Mouse (Mus musculus): Measurements from ENCODE around the gene Art1. TPM values are rescaled to one million over a fixed set of nuclear protein-coding genes. Genes with fewer than 3 reads are reported as not detected.

Gene Art1
- polyA plus RNA-seq, 1 experiment from 2014 or later: 5.0 TPM

DNA sequence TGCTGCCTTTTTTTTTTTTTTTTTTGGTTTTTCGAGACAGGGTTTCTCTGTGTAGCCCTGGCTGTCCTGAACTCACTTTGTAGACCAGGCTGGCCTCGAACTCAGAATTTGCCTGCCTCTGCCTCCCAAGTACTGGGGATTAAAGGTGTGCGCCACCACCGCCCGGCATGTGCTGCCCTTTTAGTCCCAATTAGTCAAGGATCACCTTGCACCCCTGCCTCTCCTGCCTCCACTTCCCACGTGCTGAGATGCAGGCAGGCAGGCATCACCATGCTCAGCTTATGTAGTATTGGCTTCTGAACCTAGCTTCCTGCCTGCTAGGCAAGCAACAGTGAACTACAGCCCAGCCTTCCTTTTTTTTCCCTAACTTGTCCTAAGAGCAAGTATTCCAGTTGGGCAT, 15.8 kb downstream of the Art1 start:
- no peaks in the 10 kb centered on the region for H3K4me1 ChIP-seq (ENCODE audit: control insufficient read depth, insufficient read depth, low read length)
- WGBS: 73% methylated on average over 6 of the region's 6 CpGs
- H3K27ac ChIP-seq (ENCODE audit: low read length): no peak overlapping the region
- H3K9ac ChIP-seq (ENCODE audit: low read length): no peak overlapping the region
- H3K36me3 ChIP-seq (ENCODE audit: control insufficient read depth, insufficient read depth): peaks cover 31% of the 10 kb centered on the region
- no peaks in the 10 kb centered on the region for H3K9me3 ChIP-seq (replicated peaks; ENCODE audit: control insufficient read depth, low read length)
- H3K27me3 ChIP-seq (ENCODE audit: control insufficient read depth, insufficient read depth, low read length): no peaks in the 10 kb centered on the region
- ATAC-seq (replicated peaks; ENCODE audit: extremely low read depth, insufficient read depth, low FRiP score): no peak
- no peak overlapping the region for H3K4me2 ChIP-seq (ENCODE audit: low read depth, low read length)
- no peak overlapping the region for H3K4me3 ChIP-seq (ENCODE audit: low read length)

DNA sequence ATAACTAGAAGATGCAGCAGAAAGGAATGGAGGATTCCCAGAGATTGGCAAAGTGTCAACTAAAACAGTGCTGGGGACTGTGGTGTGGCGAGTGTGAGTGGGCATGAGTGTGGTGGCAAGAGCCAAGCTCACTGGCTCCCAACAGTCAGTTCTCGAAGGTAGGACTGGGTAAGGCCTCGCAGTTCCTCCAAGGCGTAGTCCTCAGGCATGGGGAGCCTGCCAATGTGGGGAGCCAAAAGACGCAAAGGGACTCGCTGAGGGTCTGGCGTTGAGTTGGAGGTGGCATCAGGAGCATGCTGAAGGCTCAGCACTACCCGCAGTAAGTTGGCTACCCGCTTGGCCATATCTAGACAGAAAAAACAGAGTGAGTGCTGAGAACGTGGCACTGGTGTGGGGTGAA, 18.8 kb downstream of the Art1 start:
- Histone ChIP-seq H3K4me3 (ENCODE audit: low read length) (no peak overlapping the region), H3K9me3 (replicated peaks; ENCODE audit: control insufficient read depth, low read length) (no peaks in the 10 kb centered on the region), H3K27me3 (ENCODE audit: control insufficient read depth, insufficient read depth, low read length) (no peaks in the 10 kb centered on the region), H3K4me2 (ENCODE audit: low read depth, low read length) (no peak overlapping the region), H3K36me3 (ENCODE audit: control insufficient read depth, insufficient read depth) (peaks cover 59% of the 10 kb centered on the region), H3K9ac (ENCODE audit: low read length) (no peak overlapping the region), H3K4me1 (ENCODE audit: control insufficient read depth, insufficient read depth, low read length) (no peaks in the 10 kb centered on the region), H3K27ac (ENCODE audit: low read length) (no peak overlapping the region)
- 92% methylated on average over 10 of the region's 10 CpGs for WGBS
- ATAC-seq (replicated peaks; ENCODE audit: extremely low read depth, insufficient read depth, low FRiP score): no peak

DNA sequence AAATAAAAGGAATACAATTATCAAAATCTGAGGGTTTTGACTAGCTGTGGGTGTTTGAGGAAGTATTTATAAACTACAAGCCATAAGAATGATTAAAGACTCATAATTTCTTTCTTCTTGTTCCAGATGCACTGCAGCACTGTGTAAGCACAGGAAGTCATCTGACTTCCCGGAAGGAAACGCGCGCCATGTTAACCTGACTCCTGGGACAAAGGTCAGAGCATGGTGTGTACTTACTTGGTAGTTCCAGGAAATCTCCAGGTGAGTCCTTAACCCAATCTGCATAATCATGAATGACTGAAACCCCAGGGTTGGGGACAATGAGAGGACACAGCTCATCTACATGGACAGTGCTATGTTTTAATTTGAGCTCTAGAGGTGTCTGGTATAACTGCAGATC, 30.9 kb downstream of the Art1 start:
- 78% methylated on average over 4 of the region's 4 CpGs for WGBS
- Histone ChIP-seq H3K9me3 (replicated peaks; ENCODE audit: control insufficient read depth, low read length) (no peaks in the 10 kb centered on the region), H3K9ac (ENCODE audit: low read length) (no peak overlapping the region), H3K27ac (ENCODE audit: low read length) (no peak overlapping the region), H3K36me3 (ENCODE audit: control insufficient read depth, insufficient read depth) (peaks cover 63% of the 10 kb centered on the region), H3K4me3 (ENCODE audit: low read length) (no peak overlapping the region), H3K4me2 (ENCODE audit: low read depth, low read length) (no peak overlapping the region), H3K27me3 (ENCODE audit: control insufficient read depth, insufficient read depth, low read length) (no peaks in the 10 kb centered on the region), H3K4me1 (ENCODE audit: control insufficient read depth, insufficient read depth, low read length) (no peaks in the 10 kb centered on the region)
- no peak for ATAC-seq (replicated peaks; ENCODE audit: extremely low read depth, insufficient read depth, low FRiP score)

DNA sequence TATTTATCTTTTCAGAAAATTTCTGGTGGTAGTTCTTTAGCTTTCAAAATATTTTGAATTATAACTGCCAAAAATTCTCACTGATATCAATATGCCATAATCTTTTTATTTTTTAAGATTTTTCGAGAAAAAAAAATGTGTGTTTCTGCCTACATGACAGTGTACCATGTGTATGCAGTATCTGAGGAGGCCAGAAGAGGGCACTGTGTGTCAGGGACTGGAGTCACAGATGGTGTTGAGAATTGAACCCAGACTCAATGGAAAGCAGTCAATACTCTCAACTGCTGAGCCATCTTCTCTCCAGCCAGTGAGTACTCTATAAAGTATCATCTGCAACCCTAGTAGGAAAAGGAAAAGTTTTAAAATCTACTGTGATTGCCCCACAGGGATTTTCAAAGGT, 35.9 kb downstream of the Art1 start:
- no peak overlapping the region for H3K4me2 ChIP-seq (ENCODE audit: low read depth, low read length)
- H3K9ac ChIP-seq (ENCODE audit: low read length): no peak overlapping the region
- WGBS: 88% methylated on average over 1 of the region's 1 CpGs
- H3K27me3 ChIP-seq (ENCODE audit: control insufficient read depth, insufficient read depth, low read length): no peaks in the 10 kb centered on the region
- peaks cover 56% of the 10 kb centered on the region for H3K36me3 ChIP-seq (ENCODE audit: control insufficient read depth, insufficient read depth)
- ATAC-seq (replicated peaks; ENCODE audit: extremely low read depth, insufficient read depth, low FRiP score): no peak
- H3K9me3 ChIP-seq (replicated peaks; ENCODE audit: control insufficient read depth, low read length): no peaks in the 10 kb centered on the region
- no peak overlapping the region for H3K4me3 ChIP-seq (ENCODE audit: low read length)
- H3K27ac ChIP-seq (ENCODE audit: low read length): no peak overlapping the region
- no peaks in the 10 kb centered on the region for H3K4me1 ChIP-seq (ENCODE audit: control insufficient read depth, insufficient read depth, low read length)

DNA sequence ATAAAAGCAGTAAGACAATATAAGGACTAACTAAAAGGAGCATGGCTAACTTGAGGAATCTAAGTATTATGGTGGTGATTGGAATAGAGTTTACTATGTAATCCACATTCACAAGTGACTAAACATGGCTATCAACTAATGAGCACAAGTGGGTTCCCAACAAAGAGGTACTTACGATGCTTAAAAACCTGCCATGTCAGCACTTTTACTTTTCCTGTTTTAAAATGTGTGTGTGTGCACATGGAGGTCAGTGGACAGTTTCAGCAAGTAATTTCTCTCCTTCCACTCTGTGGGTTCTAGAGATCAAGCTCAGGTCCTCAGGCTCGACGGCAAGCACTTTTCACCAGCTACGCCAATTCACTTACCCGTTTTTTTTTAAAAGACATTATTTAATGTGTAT, 36.4 kb downstream of the Art1 start:
- no peaks in the 10 kb centered on the region for H3K27me3 ChIP-seq (ENCODE audit: control insufficient read depth, insufficient read depth, low read length)
- WGBS: 98% methylated on average over 5 of the region's 5 CpGs

DNA sequence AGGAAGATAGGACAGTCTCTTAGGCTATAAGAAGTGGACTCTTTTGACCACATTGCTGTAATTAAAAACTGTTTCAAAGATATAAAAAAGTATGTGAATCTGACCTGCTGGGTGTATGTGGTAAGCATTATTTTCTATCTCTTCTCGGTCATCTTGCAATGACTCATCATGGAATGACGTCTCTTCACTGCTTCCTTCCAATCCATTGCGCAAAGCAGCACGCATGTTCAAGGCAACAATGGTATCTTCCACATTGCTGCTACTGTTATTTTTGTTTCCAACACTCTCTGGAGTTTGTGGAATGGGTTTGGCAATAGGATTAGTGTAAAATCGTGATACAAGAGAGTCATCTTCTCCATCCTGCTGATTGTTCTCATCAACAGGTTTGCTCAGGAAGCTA, 52.1 kb downstream of the Art1 start:
- Histone ChIP-seq H3K27ac (ENCODE audit: low read length) (no peak overlapping the region), H3K36me3 (ENCODE audit: control insufficient read depth, insufficient read depth) (peaks cover 36% of the 10 kb centered on the region), H3K9me3 (replicated peaks; ENCODE audit: control insufficient read depth, low read length) (no peaks in the 10 kb centered on the region), H3K4me3 (ENCODE audit: low read length) (no peak overlapping the region), H3K4me1 (ENCODE audit: control insufficient read depth, insufficient read depth, low read length) (no peaks in the 10 kb centered on the region), H3K27me3 (ENCODE audit: control insufficient read depth, insufficient read depth, low read length) (no peaks in the 10 kb centered on the region), H3K9ac (ENCODE audit: low read length) (no peak overlapping the region), H3K4me2 (ENCODE audit: low read depth, low read length) (no peak overlapping the region)
- ATAC-seq (replicated peaks; ENCODE audit: extremely low read depth, insufficient read depth, low FRiP score): no peak
- WGBS: 84% methylated on average over 5 of the region's 5 CpGs

More for the DNA sequence above, 36.4 kb downstream of the Art1 start:
- no peaks in the 10 kb centered on the region for H3K4me1 ChIP-seq (ENCODE audit: control insufficient read depth, insufficient read depth, low read length)
- no peaks in the 10 kb centered on the region for H3K9me3 ChIP-seq (replicated peaks; ENCODE audit: control insufficient read depth, low read length)
- H3K27ac ChIP-seq (ENCODE audit: low read length): no peak overlapping the region
- no peak overlapping the region for H3K4me3 ChIP-seq (ENCODE audit: low read length)
- peaks cover 56% of the 10 kb centered on the region for H3K36me3 ChIP-seq (ENCODE audit: control insufficient read depth, insufficient read depth)
- H3K9ac ChIP-seq (ENCODE audit: low read length): no peak overlapping the region
- ATAC-seq (replicated peaks; ENCODE audit: extremely low read depth, insufficient read depth, low FRiP score): no peak
- H3K4me2 ChIP-seq (ENCODE audit: low read depth, low read length): no peak overlapping the region

Other genes with a start within 250 kb of the Art1 start
- gene Folr2, start 244.5 kb upstream of the Art1 start, polyA plus RNA-seq (2015; fragmentation: Nextera tagmentation; extraction: Ambion mirVana): 0.98 and 2.4 TPM in 2 replicates
- 53.2 and 54.0 TPM in 2 replicates for gene Anapc15, start 238.0 kb upstream of the Art1 start, polyA plus RNA-seq (2015; fragmentation: Nextera tagmentation; extraction: Ambion mirVana)
- gene Folr1, start 231.0 kb upstream of the Art1 start, polyA plus RNA-seq (2015; fragmentation: Nextera tagmentation; extraction: Ambion mirVana): 4.0 and 4.7 TPM in 2 replicates
- 147 and 151 TPM in 2 replicates for gene Lamtor1, start 195.8 kb upstream of the Art1 start, polyA plus RNA-seq (2015; fragmentation: Nextera tagmentation; extraction: Ambion mirVana)
- 0.14 TPM in 1 of 2 replicates, not detected in the other for gene Tomt, start 195.4 kb upstream of the Art1 start, polyA plus RNA-seq (2015; fragmentation: Nextera tagmentation; extraction: Ambion mirVana)
- gene Lrrc51, start 167.8 kb upstream of the Art1 start, polyA plus RNA-seq (2015; fragmentation: Nextera tagmentation; extraction: Ambion mirVana): 5.9 and 7.0 TPM in 2 replicates
- gene Numa1, start 167.6 kb upstream of the Art1 start, polyA plus RNA-seq (2015; fragmentation: Nextera tagmentation; extraction: Ambion mirVana): 41.0 and 46.5 TPM in 2 replicates
- 1.9 and 3.2 TPM in 2 replicates for gene Il18bp, start 83.1 kb upstream of the Art1 start, polyA plus RNA-seq (2015; fragmentation: Nextera tagmentation; extraction: Ambion mirVana)
- 16.5 and 17.3 TPM in 2 replicates for gene Rnf121, start 36.3 kb upstream of the Art1 start, polyA plus RNA-seq (2015; fragmentation: Nextera tagmentation; extraction: Ambion mirVana)
- 19.6 and 21.6 TPM in 2 replicates for gene Xndc1, start 36.2 kb upstream of the Art1 start, polyA plus RNA-seq (2015; fragmentation: Nextera tagmentation; extraction: Ambion mirVana)
- gene Xntrpc, start 36.0 kb upstream of the Art1 start, polyA plus RNA-seq (2015; fragmentation: Nextera tagmentation; extraction: Ambion mirVana): 0.80 and 0.95 TPM in 2 replicates
- gene Trpc2, start 18.6 kb upstream of the Art1 start, polyA plus RNA-seq (2015; fragmentation: Nextera tagmentation; extraction: Ambion mirVana): 0.12 and 0.17 TPM in 2 replicates
- 1.4 and 1.9 TPM in 2 replicates for gene Art5, start 7.7 kb downstream of the Art1 start, polyA plus RNA-seq (2015; fragmentation: Nextera tagmentation; extraction: Ambion mirVana)
- gene Chrna10, start 15.1 kb downstream of the Art1 start, polyA plus RNA-seq (2015; fragmentation: Nextera tagmentation; extraction: Ambion mirVana): 0.24 TPM in 1 of 2 replicates, not detected in the other
- gene Nup98, start 108.4 kb downstream of the Art1 start, polyA plus RNA-seq (2015; fragmentation: Nextera tagmentation; extraction: Ambion mirVana): 20.7 and 20.8 TPM in 2 replicates
- gene Pgap2, start 108.5 kb downstream of the Art1 start, polyA plus RNA-seq (2015; fragmentation: Nextera tagmentation; extraction: Ambion mirVana): 56.4 and 61.6 TPM in 2 replicates
- 54.1 and 59.6 TPM in 2 replicates for gene Rhog, start 154.3 kb downstream of the Art1 start, polyA plus RNA-seq (2015; fragmentation: Nextera tagmentation; extraction: Ambion mirVana)
- 16.2 and 18.5 TPM in 2 replicates for gene Stim1, start 166.1 kb downstream of the Art1 start, polyA plus RNA-seq (2015; fragmentation: Nextera tagmentation; extraction: Ambion mirVana)